ENCODE assay signal across 26 mouse cellular contexts in the genomic region with DNA sequence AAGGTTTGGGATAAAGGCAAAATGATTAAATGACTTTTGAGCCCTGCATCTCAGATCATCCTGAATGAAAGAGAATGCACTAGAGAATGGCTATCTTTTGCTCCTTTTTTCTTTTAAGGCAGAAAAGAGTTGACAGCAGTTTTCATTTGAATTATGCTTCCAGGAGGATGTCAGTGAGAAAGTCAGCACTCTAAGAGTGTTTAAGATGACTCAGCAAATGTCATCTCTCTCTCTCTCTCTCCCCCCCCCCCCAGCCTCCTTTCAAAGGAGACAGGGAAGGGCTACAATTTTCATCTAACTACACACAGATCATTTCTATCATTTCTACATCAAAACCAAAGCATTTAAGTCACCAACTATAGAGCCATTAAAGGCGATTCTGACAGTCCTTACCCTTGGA. TPM values are rescaled to one million over a fixed set of nuclear protein-coding genes. Genes with fewer than 3 reads are reported as not detected.
"Had no signal": no experiment of that assay in that cellular context is flagged by ENCODE, and none has a peak within 500 bp of the region (broad histone marks: within the 10 kb centered on the region; RNA-seq: fewer than 3 reads in every experiment).

No protein-coding gene starts in this region.

- H3K4me3 ChIP-seq: embryonic facial prominence, embryonic 10.5 days; embryonic facial prominence, embryonic 12.5 days; embryonic facial prominence, embryonic 13.5 days; embryonic facial prominence, embryonic 15.5 days; erythroblast, embryonic 14.5 days; forebrain, embryonic 10.5 days; forebrain, embryonic 12.5 days; forebrain, embryonic 13.5 days; forebrain, embryonic 15.5 days; gastrocnemius, adult 2 months; heart, adult 2 months; heart, embryonic 10.5 days had no signal

- H3K9me3 ChIP-seq: embryonic facial prominence, embryonic 10.5 days; embryonic facial prominence, embryonic 12.5 days; embryonic facial prominence, embryonic 13.5 days; embryonic facial prominence, embryonic 15.5 days; forebrain, embryonic 10.5 days; forebrain, embryonic 12.5 days; forebrain, embryonic 13.5 days; forebrain, embryonic 15.5 days; heart, embryonic 10.5 days had no signal

- H3K4me2 ChIP-seq: embryonic facial prominence, embryonic 12.5 days; embryonic facial prominence, embryonic 13.5 days; embryonic facial prominence, embryonic 15.5 days; forebrain, embryonic 12.5 days; forebrain, embryonic 13.5 days; forebrain, embryonic 15.5 days had no signal

- H3K27me3 ChIP-seq: embryonic facial prominence, embryonic 12.5 days; embryonic facial prominence, embryonic 13.5 days; embryonic facial prominence, embryonic 15.5 days; forebrain, embryonic 12.5 days; forebrain, embryonic 13.5 days; forebrain, embryonic 15.5 days had no signal

- H3K36me3 ChIP-seq: embryonic facial prominence, embryonic 10.5 days; embryonic facial prominence, embryonic 12.5 days; embryonic facial prominence, embryonic 13.5 days; embryonic facial prominence, embryonic 15.5 days; forebrain, embryonic 10.5 days; forebrain, embryonic 12.5 days; forebrain, embryonic 15.5 days; heart, embryonic 10.5 days had no signal

- H3K9ac ChIP-seq: embryonic facial prominence, embryonic 12.5 days; embryonic facial prominence, embryonic 13.5 days; embryonic facial prominence, embryonic 15.5 days; forebrain, embryonic 12.5 days; forebrain, embryonic 13.5 days; forebrain, embryonic 15.5 days; forebrain, postnatal 0 days had no signal

- H3K27ac ChIP-seq: embryonic facial prominence, embryonic 10.5 days; embryonic facial prominence, embryonic 12.5 days; embryonic facial prominence, embryonic 13.5 days; embryonic facial prominence, embryonic 15.5 days; forebrain, embryonic 10.5 days; forebrain, embryonic 12.5 days; forebrain, embryonic 13.5 days; forebrain, embryonic 15.5 days; gastrocnemius, adult 2 months; heart, adult 2 months; heart, embryonic 10.5 days had no signal

- DNase-seq: cerebellum, adult 9-10 months; cerebellum, adult 9-11 months; cerebellum, postnatal 10 days; cerebellum, postnatal 14 days; cerebellum, postnatal 25 days; cerebellum, postnatal 36 days; embryo, embryonic 11 days; forebrain, postnatal 0 days; gastrocnemius, adult 2 months; gastrocnemius, postnatal 10 days; gastrocnemius, postnatal 14 days; gastrocnemius, postnatal 25 days; gastrocnemius, postnatal 36 days; heart, adult 18-20 months; heart, adult 2 months had no signal

- H3K4me1 ChIP-seq: embryonic facial prominence, embryonic 10.5 days; embryonic facial prominence, embryonic 12.5 days; forebrain, embryonic 10.5 days; forebrain, embryonic 12.5 days; forebrain, embryonic 13.5 days had no signal

RNA-seq across cellular contexts. Expression of a gene that starts 31.9 kb away (rescaled TPM):
- total RNA-seq: granulocyte monocyte progenitor cell, adult 5-6 weeks had no signal
- polyA plus RNA-seq: forebrain, embryonic 13.5 days had no signal
